Mouse (Mus musculus) ES-Bruce4 (cell line): ENCODE measurements at regions not wholly inside any gene's neighbourhood (a gene's known extent, or its start where the extent isn't known, plus 50 kb on each side); places are given as distances from the start of the nearest gene placed in this dataset.

Experiments used
- EP300 ChIP-seq: IDR thresholded peaks from 2 replicates; pipeline ENCODE4 v1.6.1; 2011; ENCODE audit warnings: low read depth, low read length; ENCODE audit not compliant: insufficient read depth
- POLR2A ChIP-seq: IDR thresholded peaks from one replicate; pipeline ENCODE4 v1.8.1; 2011; ENCODE audit warnings: low read length; ENCODE audit not compliant: insufficient read depth

DNA sequence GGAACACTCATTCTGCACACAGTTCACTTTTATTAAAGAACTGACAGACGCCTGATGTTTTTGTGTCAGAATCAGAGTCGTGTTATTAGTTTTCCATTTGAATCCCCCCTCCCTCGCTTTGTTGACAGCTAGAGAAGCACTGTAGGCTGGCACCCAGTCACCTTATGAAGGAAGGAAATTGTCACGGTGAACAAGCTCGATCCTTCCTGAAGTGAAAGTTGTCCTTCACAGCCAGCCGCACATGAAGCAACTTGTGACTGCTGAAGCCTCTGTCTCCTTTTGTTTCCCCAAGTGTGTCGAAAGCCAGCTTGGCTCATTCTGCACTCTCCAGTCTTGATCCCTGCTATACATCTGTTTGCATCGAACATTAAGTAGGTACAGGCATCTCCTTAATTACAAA lies 364.6 kb upstream of the Ubash3b start:
- TF ChIP-seq EP300 (no peak), POLR2A (no peak)
